Mouse (Mus musculus) neural tube, embryonic 11.5 days (tissue): Measurements from ENCODE around the gene Mpv17l2. TPM values are rescaled to one million over a fixed set of nuclear protein-coding genes. Genes with fewer than 3 reads are reported as not detected.
A peak's percentile ranks its signal among the peaks of the same experiment; 100 is the strongest.

Source experiments
- ATAC-seq: fragments of 200-750 bp; cut with Nextera tagmentation; 2 replicates; pipeline ENCODE4 v1.8.0; 2017; ENCODE audit warnings: moderate number of reproducible peaks, mild to moderate bottlenecking, moderate TSS enrichment, moderate library complexity; ENCODE audit not compliant: insufficient read depth, low FRiP score, low TSS enrichment
- DNase-seq: peaks from one replicate; pipeline ENCODE4 v3.0.0-alpha.2; 2015; ENCODE audit warnings: low spot score
- H3K27ac ChIP-seq: fragments of 300-500 bp; sonication (generic); 2 replicates; pipeline ENCODE4 v1.5.1; 2014; ENCODE audit warnings: low read depth, mild to moderate bottlenecking, low read length
- H3K27me3 ChIP-seq: fragments of 300-500 bp; sonication (generic); 2 replicates; pipeline ENCODE4 v1.6.1; 2014; ENCODE audit warnings: mild to moderate bottlenecking, low read length, mixed read lengths; ENCODE audit not compliant: control insufficient read depth, insufficient read depth
- H3K36me3 ChIP-seq: fragments of 300-500 bp; sonication (generic); 2 replicates; pipeline ENCODE4 v1.6.1; 2014; ENCODE audit warnings: mild to moderate bottlenecking, low read length, moderate library complexity, mixed read lengths; ENCODE audit not compliant: control insufficient read depth, insufficient read depth
- H3K4me1 ChIP-seq: fragments of 300-500 bp; sonication (generic); 2 replicates; pipeline ENCODE4 v1.6.1; 2014; ENCODE audit warnings: low read length, mixed read lengths; ENCODE audit not compliant: control insufficient read depth, insufficient read depth
- H3K4me2 ChIP-seq: fragments of 300-500 bp; sonication (generic); 2 replicates; pipeline ENCODE4 v1.6.1; 2014; ENCODE audit warnings: low read depth, mild to moderate bottlenecking, moderate library complexity
- H3K4me3 ChIP-seq: fragments of 300-500 bp; sonication (generic); 2 replicates; pipeline ENCODE4 v1.5.1; 2014; ENCODE audit warnings: low read depth, low read length
- H3K9ac ChIP-seq: fragments of 300-500 bp; sonication (generic); 2 replicates; pipeline ENCODE4 v1.6.1; 2014; ENCODE audit warnings: mild to moderate bottlenecking, low read length
- H3K9me3 ChIP-seq: fragments of 300-500 bp; sonication (generic); 2 replicates; pipeline ENCODE4 v1.6.1; 2016; ENCODE audit warnings: low read length; ENCODE audit not compliant: control insufficient read depth
- WGBS: fragments of 180-500 bp; shearing (Covaris S2); extraction: QIAGEN DNeasy Blood & Tissue Kit; methylation state at CpG from one replicate; pipeline ENCODE4 v1.1.7; 2014; 5-methylcytosine and 5-hydroxymethylcytosine counted together
- polyA plus RNA-seq: library from polyadenylated mRNA; unstranded; fragments of >200 nt; fragmentation: Nextera tagmentation; extraction: Ambion mirVana; gene quantifications from 2 replicates; pipeline ENCODE4 v1.2.1, GENCODE M21; 2014

The Mpv17l2 gene
- polyA plus RNA-seq, 1 experiment from 2014 or later = 41.3 TPM

- Histone ChIP-seq H3K4me2 (no peak within 1 kb of the TSS), H3K27ac (no peak within 1 kb of the TSS), H3K27me3 (no peaks in the 10 kb centered on the region), H3K9ac (no peak within 1 kb of the TSS), H3K36me3 (no peaks in the 10 kb centered on the region), H3K4me3 (no peak within 1 kb of the TSS), H3K4me1 (no peaks in the 10 kb centered on the region), H3K9me3 (no peaks in the 10 kb centered on the region)
- ATAC-seq = no peak
- WGBS = 1% methylated on average over 18 of the region's 19 CpGs
- DNase-seq = peak; percentile 54
Observed at GRCm38 (mm10) chr8:70718297-70718696, 42.4 kb downstream of the Mpv17l2 start, which contains the start of gene Gm3336. Gene Gm3336, plus strand, starts transcription at chr8:70718543.

- Histone ChIP-seq H3K4me2 (no peak overlapping the region), H3K4me1 (no peaks in the 10 kb centered on the region), H3K4me3 (no peak overlapping the region), H3K27me3 (no peaks in the 10 kb centered on the region), H3K9ac (no peak overlapping the region), H3K9me3 (no peaks in the 10 kb centered on the region), H3K36me3 (no peaks in the 10 kb centered on the region), H3K27ac (no peak overlapping the region)
- ATAC-seq (no peak), DNase-seq (no peak)
- WGBS = 85% methylated on average over 40 of the region's 40 CpGs
Observed at GRCm38 (mm10) chr8:70716521-70717400, 44.0 kb downstream of the Mpv17l2 start.

GRCm38 (mm10) chr8:70715086-70715485 lies 45.7 kb downstream of the Mpv17l2 start:
- no peak overlapping the region for H3K4me3 ChIP-seq
- ATAC-seq = no peak

GRCm38 (mm10) chr8:70713991-70714390 lies 46.8 kb downstream of the Mpv17l2 start:
- H3K4me2 ChIP-seq = no peak overlapping the region
- no peak for DNase-seq
- no peaks in the 10 kb centered on the region for H3K36me3 ChIP-seq
- H3K9me3 ChIP-seq = no peaks in the 10 kb centered on the region
- no peak for ATAC-seq
- H3K9ac ChIP-seq = no peak overlapping the region
- H3K4me3 ChIP-seq = no peak overlapping the region
- H3K4me1 ChIP-seq = no peaks in the 10 kb centered on the region
- H3K27ac ChIP-seq = no peak overlapping the region
- no peaks in the 10 kb centered on the region for H3K27me3 ChIP-seq
- WGBS = 79% methylated on average over 7 of the region's 7 CpGs

More at GRCm38 (mm10) chr8:70715086-70715485, 45.7 kb downstream of the Mpv17l2 start:
- H3K9ac ChIP-seq = no peak overlapping the region
- no peaks in the 10 kb centered on the region for H3K36me3 ChIP-seq
- H3K9me3 ChIP-seq = no peaks in the 10 kb centered on the region
- no peaks in the 10 kb centered on the region for H3K27me3 ChIP-seq
- DNase-seq = no peak
- H3K4me1 ChIP-seq = no peaks in the 10 kb centered on the region
- WGBS = 55% methylated on average over 2 of the region's 2 CpGs
- H3K4me2 ChIP-seq = no peak overlapping the region
- H3K27ac ChIP-seq = no peak overlapping the region

- Histone ChIP-seq H3K9me3 (no peaks in the 10 kb centered on the region), H3K4me1 (no peaks in the 10 kb centered on the region)
Observed at GRCm38 (mm10) chr8:70711041-70711440, 49.7 kb downstream of the Mpv17l2 start.

GRCm38 (mm10) chr8:70710296-70710695 lies 50.5 kb downstream of the Mpv17l2 start:
- H3K27me3 ChIP-seq = no peaks in the 10 kb centered on the region
- H3K9me3 ChIP-seq = no peaks in the 10 kb centered on the region
- WGBS = 94% methylated on average over 1 of the region's 1 CpGs
- H3K4me2 ChIP-seq = no peak overlapping the region
- no peak for DNase-seq
- no peak overlapping the region for H3K4me3 ChIP-seq
- no peaks in the 10 kb centered on the region for H3K4me1 ChIP-seq
- H3K27ac ChIP-seq = no peak overlapping the region
- no peak overlapping the region for H3K9ac ChIP-seq
- H3K36me3 ChIP-seq = no peaks in the 10 kb centered on the region
- no peak for ATAC-seq

More at GRCm38 (mm10) chr8:70711041-70711440, 49.7 kb downstream of the Mpv17l2 start:
- DNase-seq = no peak
- no peaks in the 10 kb centered on the region for H3K36me3 ChIP-seq
- ATAC-seq = no peak
- H3K9ac ChIP-seq = no peak overlapping the region
- H3K27ac ChIP-seq = no peak overlapping the region
- no peak overlapping the region for H3K4me2 ChIP-seq
- H3K4me3 ChIP-seq = no peak overlapping the region
- WGBS = 87% methylated on average over 11 of the region's 11 CpGs
- no peaks in the 10 kb centered on the region for H3K27me3 ChIP-seq

GRCm38 (mm10) chr8:70709794-70710193 lies 51.0 kb downstream of the Mpv17l2 start:
- WGBS = 92% methylated on average over 9 of the region's 9 CpGs
- no peaks in the 10 kb centered on the region for H3K4me1 ChIP-seq
- no peak for DNase-seq
- H3K9ac ChIP-seq = no peak overlapping the region
- no peaks in the 10 kb centered on the region for H3K9me3 ChIP-seq
- H3K27ac ChIP-seq = no peak overlapping the region
- H3K4me3 ChIP-seq = no peak overlapping the region
- H3K36me3 ChIP-seq = no peaks in the 10 kb centered on the region
- no peaks in the 10 kb centered on the region for H3K27me3 ChIP-seq
- no peak for ATAC-seq
- H3K4me2 ChIP-seq = no peak overlapping the region
